Mouse (Mus musculus): ENCODE results near the gene Fndc5.

Gene Fndc5

GRCm38 (mm10) chr4:129147552-129148103 is 10.8 kb downstream of the Fndc5 start:
- no peak for DNase-seq

- no peak for DNase-seq
These were observed 12.5 kb downstream of the Fndc5 start for GRCm38 (mm10) chr4:129149321-129149720.

- DNase-seq = no peak
These were observed 14.5 kb downstream of the Fndc5 start for GRCm38 (mm10) chr4:129151276-129151811.

- no peak for DNase-seq
These were observed 20.7 kb downstream of the Fndc5 start for GRCm38 (mm10) chr4:129157541-129157940.

GRCm38 (mm10) chr4:129158549-129158948 is 21.8 kb downstream of the Fndc5 start:
- no peak for DNase-seq

- no peak for DNase-seq
These were observed 24.3 kb downstream of the Fndc5 start for GRCm38 (mm10) chr4:129161076-129161475.

GRCm38 (mm10) chr4:129161581-129162255 is 24.9 kb downstream of the Fndc5 start:
- peak; percentile 41 for DNase-seq

GRCm38 (mm10) chr4:129172529-129172928 is 35.7 kb downstream of the Fndc5 start:
- no peak for DNase-seq

GRCm38 (mm10) chr4:129179560-129179959 is 42.8 kb downstream of the Fndc5 start:
- no peak for DNase-seq

- no peak for DNase-seq
These were observed 51.4 kb downstream of the Fndc5 start for GRCm38 (mm10) chr4:129188041-129188659.

GRCm38 (mm10) chr4:129188803-129189541 is 52.2 kb downstream of the Fndc5 start:
- peak; percentile 70 for DNase-seq

- peak; percentile 97 for DNase-seq
These were observed 53.0 kb downstream of the Fndc5 start, which contains the start of the genes S100pbp and Yars for GRCm38 (mm10) chr4:129189542-129190519. TSS of gene S100pbp (minus strand) at chr4:129189727. TSS of gene Yars (plus strand) at chr4:129189760.

GRCm38 (mm10) chr4:129190538-129190937 is 53.7 kb downstream of the Fndc5 start:
- peak; percentile 22 for DNase-seq

- DNase-seq = no peak
These were observed 54.9 kb downstream of the Fndc5 start for GRCm38 (mm10) chr4:129191691-129192090.
